Mouse (Mus musculus) liver, embryonic 14.5 days (tissue): ENCODE measurements at regions not wholly inside any gene's neighbourhood (a gene's known extent, or its start where the extent isn't known, plus 50 kb on each side); places are given as distances from the start of the nearest gene placed in this dataset.

Source experiments
- ATAC-seq: fragments of 200-750 bp; cut with Nextera tagmentation; 2 replicates; pipeline ENCODE4 v1.8.0; 2017; ENCODE audit warnings: moderate number of reproducible peaks, mild to moderate bottlenecking, moderate library complexity; ENCODE audit not compliant: insufficient read depth
- DNase-seq, 3 experiments: peaks; one replicate each; pipeline ENCODE4 v3.0.0-alpha.2; 2012 to 2013; ENCODE audit warnings: low read depth in 3 of 3, low spot score in 3 of 3
- H3K27ac ChIP-seq: fragments of 300-500 bp; sonication (generic); 2 replicates; pipeline ENCODE4 v1.5.1; 2014; ENCODE audit warnings: moderate library complexity, mild to moderate bottlenecking, control low read depth, inconsistent platforms
- H3K27me3 ChIP-seq: fragments of 300-500 bp; sonication (generic); 2 replicates; pipeline ENCODE4 v1.6.1; 2014; ENCODE audit warnings: mild to moderate bottlenecking, low read length, moderate library complexity; ENCODE audit not compliant: control insufficient read depth, insufficient read depth
- H3K36me3 ChIP-seq: fragments of 300-500 bp; sonication (generic); replicated peaks from 2 replicates; pipeline ENCODE4 v1.6.1; 2014; ENCODE audit warnings: low read depth; ENCODE audit not compliant: control insufficient read depth, insufficient read depth
- H3K4me1 ChIP-seq, 2 experiments: fragments of 200-500 bp in 1 of 2; fragments of 300-500 bp in 1 of 2; sonication (generic) in 1 of 2; replicated peaks; 2 replicates each; pipeline ENCODE4 v1.6.1; 2012 to 2014; ENCODE audit warnings: antibody characterized with exemption in 1 of 2, inconsistent platforms in 1 of 2, low read length in 1 of 2; ENCODE audit not compliant: control insufficient read depth in 2 of 2, insufficient read depth in 2 of 2
- H3K4me2 ChIP-seq: fragments of 300-500 bp; sonication (generic); 2 replicates; pipeline ENCODE4 v1.6.1; 2014; ENCODE audit warnings: low read depth, mild to moderate bottlenecking, control low read depth, moderate library complexity
- H3K4me3 ChIP-seq, 2 experiments: fragments of 200-500 bp in 1 of 2; fragments of 300-500 bp in 1 of 2; sonication (generic) in 1 of 2; 2 replicates each; pipeline ENCODE4 v1.5.1; 2012 to 2014; ENCODE audit warnings: low read depth in 2 of 2, low read length in 2 of 2, mild to moderate bottlenecking in 2 of 2, control low read depth in 1 of 2, inconsistent platforms in 1 of 2, moderate library complexity in 1 of 2; ENCODE audit not compliant: insufficient read depth in 1 of 2
- H3K9ac ChIP-seq: fragments of 300-500 bp; sonication (generic); replicated peaks from 2 replicates; pipeline ENCODE4 v1.6.1; 2014; ENCODE audit warnings: mild to moderate bottlenecking, control low read depth, moderate library complexity
- H3K9me3 ChIP-seq: fragments of 300-500 bp; sonication (generic); 2 replicates; pipeline ENCODE4 v1.6.1; 2016; ENCODE audit warnings: low read length, mixed read lengths; ENCODE audit not compliant: control insufficient read depth
- CTCF ChIP-seq: IDR thresholded peaks from 2 replicates; pipeline ENCODE4 v1.5.1; 2016; ENCODE audit warnings: antibody characterized with exemption, low read depth, control low read depth
- EP300 ChIP-seq: IDR thresholded peaks from 2 replicates; pipeline ENCODE4 v1.6.1; 2016; ENCODE audit warnings: antibody characterized with exemption, low read depth
- WGBS: fragments of 180-500 bp; shearing (Covaris S2); extraction: QIAGEN DNeasy Blood & Tissue Kit; methylation state at CpG from one replicate; pipeline ENCODE4 v1.1.7; 2014; ENCODE audit not compliant: insufficient replicate concordance; 5-methylcytosine and 5-hydroxymethylcytosine counted together

DNA sequence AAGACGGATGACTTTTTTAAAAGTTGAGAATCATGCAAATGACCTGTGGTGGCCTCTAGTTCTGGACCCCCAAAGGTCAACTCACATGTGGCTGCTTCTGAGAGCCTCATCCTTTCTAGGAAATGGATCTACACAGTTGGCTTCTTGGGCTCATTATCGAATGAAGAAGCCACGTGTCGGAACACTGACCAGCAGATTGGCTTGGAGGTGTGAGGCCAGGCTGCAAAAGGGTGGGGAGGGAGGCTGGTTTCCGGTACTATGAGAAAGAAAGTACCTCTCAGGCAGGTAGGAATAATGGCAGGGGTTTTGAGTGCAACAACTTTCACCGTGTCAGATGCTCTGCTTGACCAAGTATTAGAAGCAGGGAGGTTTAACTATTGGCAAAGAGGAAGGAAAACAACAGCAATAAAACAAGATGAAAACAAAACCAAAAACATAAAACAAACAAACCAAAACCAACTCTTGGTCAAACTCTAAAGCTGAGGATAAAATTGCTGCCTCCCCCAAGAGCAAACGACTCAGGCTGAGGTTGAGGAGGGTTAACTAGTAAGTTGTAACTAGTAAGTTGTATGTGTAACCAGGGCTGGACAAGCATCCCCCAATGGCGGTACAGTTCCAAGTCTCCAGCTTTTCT, 88.7 kb upstream of the Itga6 start:
- Histone ChIP-seq H3K4me3 (no peak overlapping the region), H3K9me3 (no peaks in the 10 kb centered on the region), H3K4me2 (peak overlapping the region; percentile 4; the same call in 1 of the 2 replicates), H3K9ac (no peak overlapping the region), H3K27ac (no peak overlapping the region), H3K36me3 (no peaks in the 10 kb centered on the region), H3K27me3 (no peaks in the 10 kb centered on the region), H3K4me1 (peaks cover 9 to 20% of the 10 kb centered on the region in 2 experiments)
- WGBS = 24% methylated on average over 8 of the region's 8 CpGs
- ATAC-seq = no peak
- TF ChIP-seq CTCF (no peak), EP300 (no peak)
- no peak for DNase-seq

DNA sequence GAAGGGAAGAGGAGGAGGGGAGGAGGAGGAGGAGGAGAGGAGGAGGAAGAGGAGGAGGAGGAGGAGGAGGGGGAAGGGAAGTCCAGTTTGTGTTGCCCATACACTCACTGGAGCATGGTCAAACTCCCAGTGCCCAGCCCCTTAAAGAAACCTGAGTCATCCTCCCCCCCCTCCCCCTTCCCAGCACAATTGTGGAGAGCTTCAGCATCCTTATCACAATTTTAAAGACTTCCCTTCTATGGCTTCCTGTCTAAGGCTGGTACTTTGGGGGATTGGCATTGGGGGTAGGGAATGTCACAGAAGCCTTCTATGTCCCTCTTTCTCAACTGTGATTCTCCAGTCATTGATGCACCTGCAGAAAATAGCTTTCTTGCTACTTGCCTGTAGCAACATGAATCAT, 84.0 kb upstream of the Itga6 start:
- H3K27ac ChIP-seq = no peak overlapping the region
- no peak overlapping the region for H3K4me3 ChIP-seq
- TF ChIP-seq EP300 (no peak), CTCF (no peak)
- H3K9ac ChIP-seq = no peak overlapping the region
- H3K4me1 ChIP-seq = peaks cover 7 to 42% of the 10 kb centered on the region in 2 experiments
- DNase-seq (no peak), ATAC-seq (peak; percentile 43; the same call in 1 of the 2 replicates)
- no peaks in the 10 kb centered on the region for H3K9me3 ChIP-seq
- no peak overlapping the region for H3K4me2 ChIP-seq
- no peaks in the 10 kb centered on the region for H3K36me3 ChIP-seq
- H3K27me3 ChIP-seq = no peaks in the 10 kb centered on the region

DNA sequence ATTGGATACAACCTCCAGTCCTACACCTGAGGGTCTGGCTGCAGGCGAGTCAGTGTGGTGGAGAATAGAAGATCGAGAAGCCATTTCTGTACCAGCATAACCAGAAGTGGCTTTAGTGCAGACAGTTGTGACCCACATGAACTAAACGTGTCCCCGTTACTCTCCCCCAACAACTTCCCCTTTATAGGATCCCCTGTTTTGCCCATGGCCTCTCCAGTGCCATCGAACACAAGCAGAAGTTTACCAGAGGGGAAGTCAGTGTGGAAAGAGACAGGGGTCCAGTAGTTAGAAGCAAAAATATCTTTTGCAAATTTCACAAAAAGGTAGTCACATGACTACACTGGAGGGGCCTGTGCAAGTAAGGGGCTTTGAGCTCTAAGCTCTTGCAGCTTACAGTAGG, 83.4 kb upstream of the Itga6 start:
- no peak overlapping the region for H3K4me2 ChIP-seq
- DNase-seq = no peak
- ATAC-seq = no peak
- WGBS = 13% methylated on average over 5 of the region's 5 CpGs
- H3K4me1 ChIP-seq = peaks cover 2 to 36% of the 10 kb centered on the region in 2 experiments
- no peak for TF ChIP-seq CTCF
- no peak for TF ChIP-seq EP300
- no peaks in the 10 kb centered on the region for H3K9me3 ChIP-seq
- H3K27me3 ChIP-seq = no peaks in the 10 kb centered on the region
- no peak overlapping the region for H3K9ac ChIP-seq
- H3K27ac ChIP-seq = no peak overlapping the region; the same call in 1 of the 2 replicates
- H3K36me3 ChIP-seq = no peaks in the 10 kb centered on the region
- H3K4me3 ChIP-seq = no peak overlapping the region

DNA sequence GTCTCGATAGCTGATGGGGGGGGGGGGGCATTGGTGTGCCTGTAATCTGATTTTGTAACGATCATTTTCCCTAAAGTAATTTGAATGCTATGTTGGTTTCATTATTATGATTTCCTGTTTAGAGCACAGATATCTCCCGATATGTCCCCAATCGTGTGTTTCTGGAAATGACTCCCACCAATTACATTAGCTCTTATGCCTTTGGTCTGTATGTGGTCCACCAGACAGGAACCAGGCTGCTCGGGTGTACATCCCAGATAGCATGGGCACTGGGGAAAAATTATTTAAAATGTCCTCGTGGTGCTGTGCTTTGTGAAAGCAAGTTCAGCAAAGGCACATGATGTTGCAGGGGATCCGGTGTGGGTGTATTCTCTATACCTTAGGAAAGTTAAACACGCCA, 82.0 kb upstream of the Itga6 start:
- no peaks in the 10 kb centered on the region for H3K27me3 ChIP-seq
- no peak overlapping the region for H3K4me3 ChIP-seq
- H3K4me1 ChIP-seq = peaks cover 0 to 34% of the 10 kb centered on the region in 2 experiments; a peak in 2 of 4 replicates
- 17% methylated on average over 8 of the region's 8 CpGs for WGBS
- no peaks in the 10 kb centered on the region for H3K9me3 ChIP-seq
- no peaks in the 10 kb centered on the region for H3K36me3 ChIP-seq
- ATAC-seq = no peak
- H3K9ac ChIP-seq = no peak overlapping the region
- no peak for DNase-seq
- no peak overlapping the region for H3K4me2 ChIP-seq
- TF ChIP-seq CTCF (no peak), EP300 (no peak)
- no peak overlapping the region for H3K27ac ChIP-seq

DNA sequence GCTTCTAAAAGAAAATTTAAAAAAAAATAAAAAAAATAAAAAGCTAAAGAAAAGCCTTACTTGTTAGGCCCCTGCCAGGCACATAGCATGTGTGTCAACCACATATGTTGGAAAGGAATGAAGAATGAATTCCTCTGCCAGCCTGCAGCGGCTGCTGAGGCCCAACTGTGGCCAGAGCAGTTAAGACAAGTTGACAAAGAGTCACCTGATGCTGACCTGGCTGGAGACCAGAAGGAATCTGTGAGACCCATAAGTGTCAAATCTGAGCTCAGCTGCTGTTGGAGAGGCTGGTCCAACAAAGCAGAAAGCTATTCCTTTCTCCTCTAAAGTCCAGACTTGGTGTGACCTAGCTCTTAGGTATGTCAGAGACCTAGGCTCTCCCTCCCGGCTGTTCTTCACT, 78.5 kb upstream of the Itga6 start:
- no peaks in the 10 kb centered on the region for H3K27me3 ChIP-seq
- WGBS = 57% methylated on average over 2 of the region's 2 CpGs
- no peak for ATAC-seq

More for the DNA sequence above, 78.5 kb upstream of the Itga6 start:
- no peak overlapping the region for H3K27ac ChIP-seq
- no peak overlapping the region for H3K4me2 ChIP-seq
- no peaks in the 10 kb centered on the region for H3K9me3 ChIP-seq
- H3K4me1 ChIP-seq = peaks cover 0 to 30% of the 10 kb centered on the region in 2 experiments; a peak in 2 of 4 replicates
- H3K36me3 ChIP-seq = no peaks in the 10 kb centered on the region
- no peak for DNase-seq
- no peak overlapping the region for H3K4me3 ChIP-seq
- H3K9ac ChIP-seq = no peak overlapping the region
- TF ChIP-seq EP300 (no peak), CTCF (no peak)
